23 mouse cellular contexts compared by ENCODE assay signal in genomic region chr4:154873186-154873585, GRCm38 (mm10). TPM values are rescaled to one million over a fixed set of nuclear protein-coding genes. Genes with fewer than 3 reads are reported as not detected.
A peak's percentile ranks its signal among the peaks of the same experiment; 100 is the strongest.
DNase-seq lines count a peak whose midpoint lies in the region; ATAC-seq and TF ChIP-seq lines count a peak whose summit lies in the region.
"Had no signal": no experiment of that assay in that cellular context is flagged by ENCODE, and none has a peak within 500 bp of the region (broad histone marks: within the 10 kb centered on the region; RNA-seq: fewer than 3 reads in every experiment).

No protein-coding gene starts in this region.

- no peaks in the 10 kb centered on the region for H3K27me3 ChIP-seq in testis, adult 2 months (ENCODE audit: control insufficient read depth, insufficient read depth, low read length)

- H3K4me1 ChIP-seq in testis, adult 2 months (ENCODE audit: control insufficient read depth, insufficient read depth, low read length): no peaks in the 10 kb centered on the region; the same call in 1 of the 2 replicates

- TF ChIP-seq CTCF in testis, adult 2 months (IDR thresholded peaks at IDR 0.05; ENCODE audit: control insufficient read depth, insufficient read depth, insufficient replicate concordance, low read depth, low read length): no peak

- no peaks in the 10 kb centered on the region for H3K36me3 ChIP-seq in testis, adult 2 months (ENCODE audit: control insufficient read depth, insufficient read depth, low read length)
- H3K36me3 ChIP-seq: embryonic facial prominence, embryonic 10.5 days; embryonic facial prominence, embryonic 12.5 days; forebrain, embryonic 15.5 days; G1E had no signal

- H3K27ac ChIP-seq in testis, adult 2 months (ENCODE audit: control insufficient read depth, insufficient read depth, low read depth, low read length): no peak overlapping the region
- H3K27ac ChIP-seq: embryonic facial prominence, embryonic 10.5 days; embryonic facial prominence, embryonic 12.5 days; forebrain, embryonic 13.5 days; forebrain, embryonic 15.5 days had no signal

- peak overlapping the region; percentile 54 for H3K4me3 ChIP-seq in testis, adult 2 months (ENCODE audit: control insufficient read depth, low read depth, low read length)
- H3K4me3 ChIP-seq: embryonic facial prominence, embryonic 10.5 days; embryonic facial prominence, embryonic 12.5 days; forebrain, embryonic 13.5 days; forebrain, embryonic 15.5 days had no signal

- no peak for TF ChIP-seq POLR2A in testis, adult 2 months (IDR thresholded peaks at IDR 0.05; ENCODE audit: control insufficient read depth, low read depth, low read length)

- ATAC-seq in cerebellum, adult (ENCODE audit: insufficient number of reproducible peaks, low FRiP score, low TSS enrichment): no peak
- ATAC-seq: activated CD4-positive, CD25-positive, alpha-beta regulatory T cell, adult 4 months; CD4-positive, CD25-positive, alpha-beta regulatory T cell, adult 4 months; forebrain, embryonic 13.5 days; forebrain, embryonic 15.5 days; forebrain, postnatal 0 days; Patski had no signal

- DNase-seq in cerebellum, adult 11-12 months: peak; percentile 17
- peak; percentile 83 for DNase-seq in heart, adult 11 months
- DNase-seq in heart, adult 9 months (ENCODE audit: low spot score in 2 of 2): no peak
- no peak for DNase-seq in testis, postnatal 10 days (ENCODE audit: low spot score)
- DNase-seq: adrenal gland, adult 8-10 months; adrenal gland, postnatal 14 days; adrenal gland, postnatal 36 days; B cell, adult 2 months; cerebellum, adult 11 months; cerebellum, adult 2 months; cerebellum, postnatal 10 days; cerebellum, postnatal 25 days; forebrain, postnatal 0 days had no signal

RNA-seq across cellular contexts. Expression of gene Mmel1, which starts 3.8 kb away (rescaled TPM):
- polyA plus RNA-seq in testis, adult 2 months (2012; rRNA removed): 111 and 124 TPM in 2 replicates
- polyA plus RNA-seq: activated CD4-positive, CD25-positive, alpha-beta regulatory T cell, adult 4 months; CD4-positive, CD25-positive, alpha-beta regulatory T cell, adult 4 months; Patski had no signal

RNA-seq across cellular contexts. Expression of gene Fam213b, which starts 25.7 kb away (rescaled TPM):
- 1.6 and 1.7 TPM in 2 replicates for polyA plus RNA-seq in testis, adult 2 months (2012; rRNA removed)
- polyA plus RNA-seq: G1E had no signal

RNA-seq across cellular contexts. Expression of gene Ttc34, which starts 35.9 kb away (rescaled TPM):
- 19.9 and 27.8 TPM in 2 replicates for polyA plus RNA-seq in testis, adult 2 months (2012; rRNA removed)
- polyA plus RNA-seq: activated CD4-positive, CD25-positive, alpha-beta regulatory T cell, adult 4 months; CD4-positive, CD25-positive, alpha-beta regulatory T cell, adult 4 months; G1E; Patski had no signal

RNA-seq across cellular contexts. Expression of gene Tnfrsf14, which starts 55.2 kb away (rescaled TPM):
- polyA plus RNA-seq in testis, adult 2 months (2012; rRNA removed): 0.70 and 1.0 TPM in 2 replicates
- polyA plus RNA-seq: forebrain, embryonic 15.5 days; forebrain, postnatal 0 days had no signal

Comparison
In these comparisons a context has a peak if more than half of its experiments do, and no peak if none do; other contexts are left out.
1. DNase-seq: peak in cerebellum, adult 11-12 months (single experiment) and heart, adult 11 months (single experiment); none in heart, adult 9 months (0 of 2) and testis, postnatal 10 days (single experiment).